Mouse (Mus musculus) forelimb bud, embryonic 11.5 days (tissue): ENCODE results near the gene Ttc5.
"Not testable (repeated sequence)": the region's sequence is repeated elsewhere in the genome, so short reads cannot be mapped to it uniquely, and the experiment has no call there.

Source experiments
- DNase-seq: peaks from one replicate; pipeline ENCODE4 v3.0.0-alpha.2; 2012; ENCODE audit warnings: low read depth, low spot score

Ttc5 gene

DNA sequence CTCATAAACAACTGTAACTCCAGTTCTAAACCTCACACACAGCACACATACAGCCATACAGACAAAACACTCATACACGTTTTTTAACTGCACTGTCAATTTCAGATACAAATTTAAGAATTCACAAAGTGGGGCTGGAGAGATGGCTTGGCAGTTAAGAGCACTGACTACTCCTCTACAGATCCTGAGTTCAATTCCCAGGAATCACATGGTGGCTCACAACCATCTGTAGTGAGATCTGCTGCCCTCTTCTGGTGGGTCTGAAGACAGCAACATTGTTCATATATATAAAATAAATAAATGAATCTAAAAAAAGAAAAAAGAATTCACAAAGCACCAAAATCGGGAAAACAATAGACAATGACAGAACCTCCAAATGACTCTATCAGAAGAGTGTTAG is 14.0 kb downstream of the Ttc5 start:
- DNase-seq = no peak

DNA sequence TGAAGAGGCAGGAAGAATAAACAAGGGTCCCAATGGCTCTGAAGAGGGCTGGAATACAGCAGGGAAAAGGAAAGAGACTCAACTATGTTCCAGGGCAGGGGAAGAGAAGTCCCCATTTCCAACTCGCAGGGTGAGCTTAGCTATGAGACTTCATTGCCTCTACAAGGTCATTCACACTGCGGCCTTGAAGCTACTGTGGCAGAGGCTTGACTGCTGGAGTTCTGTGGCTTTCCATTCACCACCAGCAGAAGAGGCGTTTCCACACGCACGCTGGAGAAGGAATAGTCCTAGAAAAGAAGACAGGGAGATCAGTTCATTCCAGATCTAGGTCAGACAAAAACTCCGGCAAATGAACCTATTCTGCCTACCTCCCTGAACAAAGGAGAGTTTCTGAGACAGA is 19.6 kb downstream of the Ttc5 start:
- no peak for DNase-seq

DNA sequence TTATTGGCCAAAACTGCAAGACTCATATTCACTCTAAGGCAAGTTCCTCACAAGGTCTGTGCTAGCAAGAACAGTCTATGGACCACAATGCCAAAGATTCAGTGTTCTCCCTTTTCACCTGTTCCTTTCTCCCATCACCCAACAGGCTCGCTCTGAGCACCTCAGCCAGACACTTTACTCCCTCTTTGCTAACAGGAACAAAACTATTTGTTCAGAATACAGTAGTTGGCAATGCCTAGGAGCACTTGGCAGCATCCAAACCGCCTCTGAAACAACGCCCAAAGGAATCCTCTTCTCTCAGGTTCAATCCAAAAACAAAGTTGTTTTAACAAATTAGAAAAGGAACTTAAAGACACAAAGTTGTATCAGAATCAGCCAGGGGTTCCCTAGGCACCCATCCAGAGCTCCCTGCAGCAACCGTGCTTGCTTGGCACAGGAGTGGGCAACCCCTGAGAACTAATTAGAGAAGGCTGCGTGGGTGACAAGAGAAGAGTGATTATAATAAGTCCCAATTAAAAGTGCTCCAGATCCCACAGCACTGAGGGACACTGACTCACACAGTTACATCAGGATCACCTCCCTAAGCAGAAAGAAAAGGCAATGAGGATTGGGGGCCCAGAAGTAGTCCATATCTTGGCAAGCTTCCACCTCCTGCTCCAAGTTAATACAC is 26.8 kb downstream of the Ttc5 start:
- DNase-seq = no peak

DNA sequence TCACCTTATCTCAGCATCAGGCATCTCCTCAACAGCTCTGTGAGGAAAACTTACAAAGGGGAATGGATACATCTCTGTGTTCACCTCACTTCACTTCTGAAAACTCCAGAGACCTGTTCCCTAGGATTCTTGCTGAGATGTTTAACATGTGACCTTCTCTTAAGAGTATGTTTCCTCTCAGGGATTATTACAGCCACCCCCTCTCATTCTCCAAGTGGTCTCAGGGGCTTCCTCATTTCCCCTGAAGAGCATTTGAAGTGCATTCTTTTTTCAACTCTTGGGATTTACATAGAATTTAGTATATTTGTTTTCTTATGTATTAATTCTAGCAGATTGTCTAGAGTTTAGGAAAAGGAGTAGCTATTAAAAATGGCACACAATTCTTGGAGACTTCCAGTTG is 40.3 kb downstream of the Ttc5 start, which contains the start of gene Olfr749:
Olfr749 (minus strand) TSS at position 101 of the 400 bp plus-strand sequence.
- DNase-seq = no peak

DNA sequence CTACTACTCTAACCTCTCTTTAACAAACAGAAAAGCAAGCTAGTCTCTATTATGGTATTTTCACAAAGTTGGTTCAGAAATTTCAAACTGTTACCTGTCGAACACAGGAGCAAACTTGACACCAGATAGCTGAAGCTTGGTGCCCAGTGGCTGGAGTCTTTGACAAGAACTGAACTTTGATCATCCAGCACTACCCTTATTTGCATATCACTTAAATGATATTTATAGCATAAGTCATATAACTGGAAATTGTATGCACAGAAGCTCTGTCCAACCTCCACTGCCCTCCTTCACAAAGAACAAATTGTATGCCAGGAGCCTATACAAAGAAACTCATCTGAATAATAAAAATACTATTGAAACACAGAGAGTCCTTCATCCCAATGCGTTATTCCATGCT is 43.7 kb downstream of the Ttc5 start:
- DNase-seq = no peak

DNA sequence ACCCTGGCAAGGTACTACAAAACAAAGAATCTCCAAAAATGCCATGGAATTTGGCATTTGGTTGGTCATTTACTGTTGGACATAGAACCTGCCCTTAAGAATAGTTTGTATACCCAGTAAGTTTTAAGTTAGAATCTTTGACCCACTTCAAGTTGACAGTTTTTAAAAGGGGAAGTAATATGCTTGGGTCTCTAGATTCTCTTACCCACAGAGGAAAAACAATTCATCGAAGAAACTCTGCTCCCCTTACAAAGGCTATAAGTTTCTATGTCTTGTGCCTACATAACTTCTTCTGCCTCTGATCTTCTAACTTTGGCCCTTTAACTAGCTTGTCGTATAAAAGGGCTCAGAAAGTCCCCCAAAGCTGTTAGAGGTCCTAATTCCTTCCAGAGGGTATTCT is 45.0 kb downstream of the Ttc5 start:
- no peak for DNase-seq

GRCm38 (mm10) chr14:50722371-50722770 is 62.9 kb downstream of the Ttc5 start:
- DNase-seq = not testable (repeated sequence)

- peak; percentile 8 for DNase-seq
Observed at GRCm38 (mm10) chr14:50719875-50720274, 65.4 kb downstream of the Ttc5 start.
